Mouse (Mus musculus): ENCODE measurements around the gene Josd2.

DNA sequence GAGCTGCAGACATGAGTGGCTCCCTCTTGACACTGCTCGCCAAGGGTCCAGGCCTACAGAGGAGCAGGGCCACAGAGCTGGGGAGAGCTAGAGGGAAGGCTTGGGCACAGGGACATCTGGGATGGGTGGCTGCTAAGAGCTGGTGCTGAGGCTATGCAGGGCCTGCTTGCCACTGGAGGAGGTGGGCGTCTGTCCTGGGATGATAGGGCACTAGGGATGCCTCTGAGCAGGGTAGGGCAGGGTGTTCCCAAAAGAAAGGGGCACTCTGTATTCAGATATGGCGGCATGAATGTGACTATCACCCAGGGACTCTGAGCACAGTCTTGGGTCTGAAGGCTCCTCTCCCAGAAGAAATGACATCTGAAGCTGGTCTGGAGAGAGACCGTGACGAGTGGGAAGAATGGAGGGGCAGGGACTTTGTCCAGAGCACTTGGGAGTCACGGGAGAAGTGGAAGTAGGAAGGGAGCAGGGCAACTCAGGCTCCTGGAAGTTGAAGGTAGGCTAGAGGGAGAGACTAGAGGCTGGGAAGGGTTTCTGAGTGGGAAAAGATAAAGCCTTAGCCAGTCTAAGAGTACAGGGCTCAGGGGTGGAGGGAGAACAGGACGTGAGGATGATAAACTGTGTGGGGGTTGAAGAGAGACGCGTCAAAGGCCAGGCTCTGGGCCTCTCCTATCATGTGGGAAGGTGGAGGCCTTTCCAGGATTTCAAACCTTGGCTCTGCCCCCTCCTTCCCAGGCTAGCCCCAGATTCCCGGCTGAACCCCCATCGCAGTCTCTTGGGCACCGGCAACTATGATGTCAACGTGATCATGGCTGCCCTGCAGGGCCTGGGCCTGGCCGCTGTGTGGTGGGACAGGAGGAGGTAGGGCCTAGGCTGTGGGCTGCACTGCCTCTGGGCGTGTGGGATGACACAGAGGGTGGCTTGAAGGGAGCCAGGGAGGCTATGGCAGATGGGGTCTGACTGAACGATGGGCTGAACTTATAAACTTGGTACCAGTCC is 2.2 kb downstream of the Josd2 start:
- TF ChIP-seq POLR2A (IDR thresholded peaks at IDR 0.05; ENCODE audit: low read depth, low read length) (no peak), CTCF (IDR thresholded peaks at IDR 0.05; ENCODE audit: extremely low read depth, insufficient read length, insufficient replicate concordance, low read depth, low read length) (no peak)
